Mouse (Mus musculus) mesoderm, embryonic 11.5 days (tissue): ENCODE results near the gene Gorasp2.

Experiments
- DNase-seq: peaks from one replicate; pipeline ENCODE4 v3.0.0-alpha.2; 2012; ENCODE audit warnings: low read depth, low spot score

The Gorasp2 gene

GRCm38 (mm10) chr2:70742588-70742987 is 81.2 kb downstream of the Gorasp2 start:
- DNase-seq = no peak

- no peak for DNase-seq
These were observed 90.3 kb downstream of the Gorasp2 start for GRCm38 (mm10) chr2:70751655-70752054.

GRCm38 (mm10) chr2:70752149-70752548 is 90.8 kb downstream of the Gorasp2 start:
- DNase-seq = no peak
